Mouse (Mus musculus): Measurements from ENCODE around the gene Mta3.
A peak's percentile ranks its signal among the peaks of the same experiment; 100 is the strongest.

Mta3 gene

GRCm38 (mm10) chr17:83767064-83767463, 61.1 kb downstream of the Mta3 start:
- DNase-seq, result no peak

GRCm38 (mm10) chr17:83768309-83768708, 62.3 kb downstream of the Mta3 start:
- no peak for DNase-seq

GRCm38 (mm10) chr17:83770371-83770770, 64.4 kb downstream of the Mta3 start:
- peak in 1 of 2 experiments; percentile 22 for DNase-seq

GRCm38 (mm10) chr17:83770931-83771330, 65.0 kb downstream of the Mta3 start:
- no peak for DNase-seq

GRCm38 (mm10) chr17:83772110-83772509, 66.1 kb downstream of the Mta3 start:
- DNase-seq, result no peak

GRCm38 (mm10) chr17:83772711-83773110, 66.7 kb downstream of the Mta3 start:
- peak; percentile 41 to 54 for DNase-seq

GRCm38 (mm10) chr17:83776965-83777364, 71.0 kb downstream of the Mta3 start:
- no peak for DNase-seq

GRCm38 (mm10) chr17:83777462-83778051, 71.6 kb downstream of the Mta3 start:
- DNase-seq, result no peak

- no peak for DNase-seq
Measured at GRCm38 (mm10) chr17:83780228-83780627, 74.3 kb downstream of the Mta3 start.

- DNase-seq, result no peak
Measured at GRCm38 (mm10) chr17:83782740-83783139, 76.8 kb downstream of the Mta3 start.

- no peak for DNase-seq
Measured at GRCm38 (mm10) chr17:83786418-83786817, 80.5 kb downstream of the Mta3 start.

GRCm38 (mm10) chr17:83790158-83790557, 84.2 kb downstream of the Mta3 start:
- no peak for DNase-seq

GRCm38 (mm10) chr17:83792388-83792787, 86.4 kb downstream of the Mta3 start:
- DNase-seq, result no peak

GRCm38 (mm10) chr17:83795121-83795520, 89.2 kb downstream of the Mta3 start:
- DNase-seq, result no peak

- no peak for DNase-seq
Measured at GRCm38 (mm10) chr17:83799506-83800050, 93.6 kb downstream of the Mta3 start.

- DNase-seq, result no peak
Measured at GRCm38 (mm10) chr17:83803987-83804386, 98.0 kb downstream of the Mta3 start.

- no peak for DNase-seq
Measured at GRCm38 (mm10) chr17:83805078-83805477, 99.1 kb downstream of the Mta3 start.

- peak; percentile 48 to 54 for DNase-seq
Measured at GRCm38 (mm10) chr17:83807345-83807744, 101.4 kb downstream of the Mta3 start.

GRCm38 (mm10) chr17:83807778-83808398, 101.9 kb downstream of the Mta3 start:
- DNase-seq, result peak; percentile 49 to 79

GRCm38 (mm10) chr17:83808476-83809098, 102.6 kb downstream of the Mta3 start:
- no peak for DNase-seq

- DNase-seq, result no peak
Measured at GRCm38 (mm10) chr17:83809197-83809829, 103.3 kb downstream of the Mta3 start.

GRCm38 (mm10) chr17:83810285-83810684, 104.3 kb downstream of the Mta3 start:
- no peak for DNase-seq

GRCm38 (mm10) chr17:83812200-83812944, 106.4 kb downstream of the Mta3 start:
- DNase-seq, result no peak

All from spleen, adult 18-20 months (tissue).